Mouse (Mus musculus) heart, embryonic 16.5 days (tissue): ENCODE data around the gene Psmc1. TPM values are rescaled to one million over a fixed set of nuclear protein-coding genes. Genes with fewer than 3 reads are reported as not detected.
A peak's percentile ranks its signal among the peaks of the same experiment; 100 is the strongest.

Experiments used
- ATAC-seq: fragments of 200-750 bp; cut with Nextera tagmentation; replicated peaks from 2 replicates; pipeline ENCODE4 v1.8.0; 2017; ENCODE audit warnings: moderate number of reproducible peaks; ENCODE audit not compliant: insufficient read depth, low FRiP score; ENCODE audit errors: extremely low read depth
- H3K27ac ChIP-seq: fragments of 300-500 bp; sonication (generic); 2 replicates; pipeline ENCODE4 v1.5.1; 2014; ENCODE audit warnings: mild to moderate bottlenecking, low read length, control low read depth, moderate library complexity
- H3K27me3 ChIP-seq: fragments of 300-500 bp; sonication (generic); 2 replicates; pipeline ENCODE4 v1.6.1; 2014; ENCODE audit warnings: low read length, mixed read lengths; ENCODE audit not compliant: control insufficient read depth, insufficient read depth
- H3K36me3 ChIP-seq: fragments of 300-500 bp; sonication (generic); 2 replicates; pipeline ENCODE4 v1.6.1; 2014; ENCODE audit not compliant: control insufficient read depth, insufficient read depth
- H3K4me1 ChIP-seq: fragments of 300-500 bp; sonication (generic); 2 replicates; pipeline ENCODE4 v1.6.1; 2014; ENCODE audit warnings: low read length, mixed read lengths; ENCODE audit not compliant: control insufficient read depth, insufficient read depth
- H3K4me2 ChIP-seq: fragments of 300-500 bp; sonication (generic); 2 replicates; pipeline ENCODE4 v1.6.1; 2014; ENCODE audit warnings: low read depth, mild to moderate bottlenecking, control low read depth, low read length
- H3K4me3 ChIP-seq: fragments of 300-500 bp; sonication (generic); 2 replicates; pipeline ENCODE4 v1.5.1; 2014; ENCODE audit warnings: mild to moderate bottlenecking, control low read depth, low read length
- H3K9ac ChIP-seq: fragments of 300-500 bp; sonication (generic); 2 replicates; pipeline ENCODE4 v1.6.1; 2014; ENCODE audit warnings: low read length, control low read depth
- H3K9me3 ChIP-seq: fragments of 300-500 bp; sonication (generic); replicated peaks from 2 replicates; pipeline ENCODE4 v1.6.1; 2016; ENCODE audit warnings: low read length; ENCODE audit not compliant: control insufficient read depth
- whole genome bisulfite sequencing: fragments of 180-500 bp; shearing (Covaris S2); extraction: QIAGEN DNeasy Blood & Tissue Kit; methylation state at CpG from one replicate; pipeline ENCODE4 v1.1.7; 2014; 5-methylcytosine and 5-hydroxymethylcytosine counted together
- polyA plus RNA-seq: library from polyadenylated mRNA; unstranded; fragments of >200 nt; fragmentation: Nextera tagmentation; extraction: Ambion mirVana; gene quantifications from 2 replicates; pipeline ENCODE4 v1.2.1, GENCODE M21; 2015

Gene Psmc1
- polyA plus RNA-seq, 1 experiment from 2014 or later, result 220 TPM

DNA sequence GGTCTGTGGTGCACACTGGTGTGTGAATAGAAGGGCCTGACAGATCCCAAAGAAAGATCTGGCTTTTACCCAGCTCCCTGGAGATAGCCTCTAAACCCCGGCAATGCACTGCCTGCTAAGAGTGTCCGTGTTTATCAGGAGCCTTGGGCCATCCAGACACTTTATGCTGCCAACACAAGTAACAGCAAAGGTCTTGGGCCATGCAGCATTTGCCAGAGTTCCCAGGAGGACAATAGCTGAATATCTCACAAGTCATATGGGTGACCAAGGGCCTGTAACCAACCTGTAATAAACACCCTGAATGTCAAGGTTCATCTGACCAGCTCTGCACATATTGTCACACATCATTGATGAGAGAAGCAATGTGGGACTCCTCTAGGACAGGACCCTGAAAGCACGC, 21.9 kb upstream of the Psmc1 start:
- Histone ChIP-seq H3K27ac (no peak overlapping the region), H3K27me3 (no peaks in the 10 kb centered on the region), H3K4me3 (no peak overlapping the region), H3K4me2 (no peak overlapping the region), H3K9ac (no peak overlapping the region), H3K9me3 (no peaks in the 10 kb centered on the region), H3K4me1 (peaks cover 4% of the 10 kb centered on the region), H3K36me3 (no peaks in the 10 kb centered on the region)
- 59% methylated on average over 3 of the region's 3 CpGs for WGBS
- no peak for ATAC-seq

DNA sequence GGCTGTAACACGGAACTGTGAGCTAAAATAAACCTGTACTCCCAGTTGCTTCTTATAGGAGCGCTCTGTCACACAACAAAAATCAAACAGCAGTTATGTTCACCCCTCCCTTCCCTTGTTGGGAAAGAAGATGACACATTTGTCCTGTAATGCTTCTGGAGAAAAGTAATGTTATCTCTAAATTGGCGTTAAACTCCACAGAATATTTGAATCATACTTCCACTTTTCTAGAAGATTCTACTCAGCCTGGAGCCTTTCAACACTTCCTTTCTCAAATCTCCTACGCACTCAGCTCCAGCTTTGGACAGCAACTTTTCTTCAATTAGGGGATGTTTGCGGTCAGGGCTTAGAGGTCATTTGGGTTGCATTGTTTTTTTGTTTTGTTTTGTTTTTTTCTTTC, 20.7 kb upstream of the Psmc1 start:
- Histone ChIP-seq H3K36me3 (no peaks in the 10 kb centered on the region), H3K27me3 (no peaks in the 10 kb centered on the region), H3K9ac (no peak overlapping the region), H3K4me2 (no peak overlapping the region), H3K4me1 (peaks cover under 1% of the 10 kb centered on the region), H3K27ac (no peak overlapping the region), H3K9me3 (no peaks in the 10 kb centered on the region), H3K4me3 (no peak overlapping the region)
- WGBS, result 76% methylated on average over 5 of the region's 5 CpGs
- ATAC-seq, result no peak

DNA sequence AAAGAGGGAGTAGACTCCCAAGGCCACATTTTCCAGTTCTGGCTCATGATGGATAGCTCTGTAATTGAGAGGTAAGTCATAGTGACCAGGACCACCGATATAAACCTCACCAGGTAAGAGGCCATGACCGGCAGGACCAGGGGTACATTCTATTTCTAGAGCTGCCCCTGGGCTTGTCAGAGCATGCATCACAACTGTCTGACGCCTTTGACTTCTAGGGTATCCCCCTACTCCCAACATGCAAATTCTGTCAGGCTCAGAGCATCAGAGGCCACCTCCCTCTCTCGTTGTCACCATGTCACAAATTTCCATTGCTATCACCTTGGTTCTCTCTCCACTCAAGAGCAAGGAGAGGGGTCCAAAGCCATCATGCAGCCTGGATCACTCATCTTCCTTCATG, 19.2 kb upstream of the Psmc1 start:
- Histone ChIP-seq H3K4me2 (no peak overlapping the region), H3K27me3 (no peaks in the 10 kb centered on the region), H3K9me3 (no peaks in the 10 kb centered on the region), H3K36me3 (no peaks in the 10 kb centered on the region), H3K9ac (no peak overlapping the region), H3K4me1 (no peaks in the 10 kb centered on the region), H3K27ac (no peak overlapping the region), H3K4me3 (no peak overlapping the region)
- no peak for ATAC-seq
- 79% methylated on average over 4 of the region's 4 CpGs for WGBS

DNA sequence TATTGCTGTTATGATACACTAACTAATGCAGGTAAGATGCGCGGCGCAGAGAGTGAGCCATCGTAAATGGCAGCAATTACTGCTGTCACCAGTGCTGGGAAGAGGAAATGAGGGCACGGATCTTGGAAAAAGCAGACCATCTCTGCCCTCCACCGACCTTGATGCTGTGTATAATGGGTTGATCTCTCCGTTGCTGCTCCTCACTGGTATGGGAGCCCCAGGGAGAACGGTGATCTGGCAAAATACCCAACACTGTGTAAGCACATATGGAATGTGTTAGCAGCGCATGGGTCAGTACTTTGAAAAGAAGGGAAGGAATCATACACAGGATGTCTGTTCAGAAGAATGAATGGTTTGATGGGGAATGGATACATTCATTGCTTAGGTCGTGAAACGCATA, 16.9 kb upstream of the Psmc1 start:
- Histone ChIP-seq H3K9ac (no peak overlapping the region), H3K36me3 (no peaks in the 10 kb centered on the region), H3K27ac (no peak overlapping the region), H3K27me3 (no peaks in the 10 kb centered on the region), H3K4me1 (no peaks in the 10 kb centered on the region), H3K4me3 (no peak overlapping the region), H3K4me2 (no peak overlapping the region), H3K9me3 (no peaks in the 10 kb centered on the region)
- 76% methylated on average over 11 of the region's 11 CpGs for WGBS
- ATAC-seq, result no peak

DNA sequence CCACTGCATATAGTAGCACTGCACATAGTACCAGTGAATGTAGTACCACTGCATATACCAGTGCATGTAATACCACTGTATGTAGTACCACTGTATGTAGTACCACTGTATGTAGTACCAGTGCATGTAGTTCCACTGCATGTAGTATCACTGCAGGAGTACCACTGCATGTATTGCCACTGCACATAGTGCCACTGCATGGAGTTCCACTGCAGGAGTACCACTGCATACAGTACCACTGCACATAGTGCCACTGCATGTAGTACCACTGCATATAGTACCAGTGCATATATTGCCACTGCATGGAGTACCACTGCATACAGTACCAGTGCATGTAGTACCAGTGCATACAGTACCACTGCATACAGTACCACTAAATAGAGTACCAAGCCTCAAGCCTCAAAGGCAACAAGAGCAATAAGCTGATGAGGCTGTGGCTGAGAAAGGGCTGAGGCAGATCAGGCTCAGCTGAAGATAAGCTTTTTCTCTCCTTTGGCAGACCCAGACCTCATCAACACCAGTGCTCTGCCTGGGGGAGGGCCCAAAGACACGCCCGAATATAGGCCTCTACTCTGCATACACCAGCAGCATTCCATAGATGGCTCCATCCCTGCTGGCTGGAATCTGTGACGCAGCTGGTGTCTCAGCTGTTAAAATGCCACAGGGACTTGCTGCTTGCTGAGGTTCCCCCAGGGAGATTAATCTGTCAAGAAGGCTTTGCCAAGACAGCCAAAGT, 9.8 kb upstream of the Psmc1 start:
- H3K9me3 ChIP-seq, result no peaks in the 10 kb centered on the region
- no peaks in the 10 kb centered on the region for H3K27me3 ChIP-seq
- no peak overlapping the region for H3K4me3 ChIP-seq
- 49% methylated on average over 3 of the region's 3 CpGs for whole genome bisulfite sequencing
- H3K4me1 ChIP-seq, result no peaks in the 10 kb centered on the region
- no peak overlapping the region for H3K9ac ChIP-seq
- H3K36me3 ChIP-seq, result no peaks in the 10 kb centered on the region
- no peak for ATAC-seq
- no peak overlapping the region for H3K27ac ChIP-seq
- H3K4me2 ChIP-seq, result no peak overlapping the region

DNA sequence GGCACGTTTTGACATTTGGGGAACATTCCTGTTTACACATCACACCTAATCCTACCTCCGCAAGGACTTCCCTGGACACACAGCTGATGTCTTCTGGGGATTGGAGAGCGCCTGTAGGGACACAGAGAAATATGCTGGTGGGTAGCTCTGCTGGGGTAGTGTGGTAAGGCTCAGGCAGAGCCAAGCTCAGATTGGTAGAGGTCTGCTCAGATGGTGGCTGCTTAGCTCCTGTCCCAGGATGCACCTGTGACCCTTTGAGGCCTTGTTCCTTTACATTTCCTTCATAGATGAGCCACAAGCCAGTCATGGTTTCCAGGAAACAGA, 9.3 kb upstream of the Psmc1 start:
- Histone ChIP-seq H3K9ac (no peak overlapping the region), H3K4me2 (no peak overlapping the region), H3K36me3 (no peaks in the 10 kb centered on the region), H3K27ac (no peak overlapping the region), H3K27me3 (no peaks in the 10 kb centered on the region), H3K4me1 (no peaks in the 10 kb centered on the region), H3K9me3 (no peaks in the 10 kb centered on the region), H3K4me3 (no peak overlapping the region)
- WGBS, result 55% methylated on average over 3 of the region's 3 CpGs
- no peak for ATAC-seq

DNA sequence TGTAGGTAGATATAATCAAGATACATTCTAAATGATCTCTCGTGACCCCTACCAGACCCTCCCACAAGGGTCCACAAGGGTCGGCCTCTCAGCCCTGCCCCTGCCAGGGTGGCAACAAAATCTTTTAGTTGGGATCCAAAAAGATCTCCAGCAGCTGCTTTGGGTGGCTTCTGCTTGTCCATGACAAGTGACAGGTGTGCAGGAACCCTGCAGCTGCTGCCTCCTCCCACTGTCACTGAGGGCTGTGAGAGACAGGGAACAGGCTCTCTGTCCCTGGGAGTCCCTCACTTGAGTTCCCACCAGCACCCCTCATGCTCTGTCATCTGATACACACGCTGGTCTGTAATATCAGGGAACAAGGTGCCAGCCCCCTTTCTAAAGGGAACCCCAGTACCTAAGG, 8.3 kb upstream of the Psmc1 start:
- Histone ChIP-seq H3K27me3 (no peaks in the 10 kb centered on the region), H3K4me3 (no peak overlapping the region), H3K27ac (no peak overlapping the region), H3K4me2 (no peak overlapping the region), H3K9ac (no peak overlapping the region), H3K9me3 (no peaks in the 10 kb centered on the region), H3K36me3 (no peaks in the 10 kb centered on the region), H3K4me1 (peaks cover 2% of the 10 kb centered on the region; the same call in 1 of the 2 replicates)
- no peak for ATAC-seq
- WGBS, result 74% methylated on average over 3 of the region's 3 CpGs

DNA sequence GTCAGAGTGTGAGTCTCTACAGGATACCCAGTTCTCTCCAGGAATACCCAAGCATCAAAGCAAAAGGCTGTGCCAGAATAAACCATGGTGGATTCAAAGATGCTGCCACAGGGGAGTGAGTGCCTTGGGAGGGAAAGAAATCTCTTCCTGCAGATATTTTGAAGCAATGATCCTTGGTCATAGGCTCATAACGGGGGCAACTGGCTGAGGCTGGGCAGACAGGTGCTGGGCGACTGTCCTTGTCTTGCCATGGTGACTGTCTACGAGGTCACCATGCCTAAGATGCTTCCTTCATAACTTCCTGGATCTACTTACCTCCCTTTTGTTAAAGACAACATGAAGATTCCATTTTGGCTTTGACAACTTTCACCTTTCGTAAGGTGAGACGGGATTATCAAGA, 5.4 kb upstream of the Psmc1 start:
- no peaks in the 10 kb centered on the region for H3K9me3 ChIP-seq
- H3K27me3 ChIP-seq, result no peaks in the 10 kb centered on the region
- H3K4me1 ChIP-seq, result peaks cover 3% of the 10 kb centered on the region; the same call in 1 of the 2 replicates
- no peak overlapping the region for H3K9ac ChIP-seq
- H3K4me3 ChIP-seq, result no peak overlapping the region
- WGBS, result 79% methylated on average over 5 of the region's 5 CpGs
- no peaks in the 10 kb centered on the region for H3K36me3 ChIP-seq
- no peak overlapping the region for H3K4me2 ChIP-seq
- ATAC-seq, result no peak
- no peak overlapping the region for H3K27ac ChIP-seq

DNA sequence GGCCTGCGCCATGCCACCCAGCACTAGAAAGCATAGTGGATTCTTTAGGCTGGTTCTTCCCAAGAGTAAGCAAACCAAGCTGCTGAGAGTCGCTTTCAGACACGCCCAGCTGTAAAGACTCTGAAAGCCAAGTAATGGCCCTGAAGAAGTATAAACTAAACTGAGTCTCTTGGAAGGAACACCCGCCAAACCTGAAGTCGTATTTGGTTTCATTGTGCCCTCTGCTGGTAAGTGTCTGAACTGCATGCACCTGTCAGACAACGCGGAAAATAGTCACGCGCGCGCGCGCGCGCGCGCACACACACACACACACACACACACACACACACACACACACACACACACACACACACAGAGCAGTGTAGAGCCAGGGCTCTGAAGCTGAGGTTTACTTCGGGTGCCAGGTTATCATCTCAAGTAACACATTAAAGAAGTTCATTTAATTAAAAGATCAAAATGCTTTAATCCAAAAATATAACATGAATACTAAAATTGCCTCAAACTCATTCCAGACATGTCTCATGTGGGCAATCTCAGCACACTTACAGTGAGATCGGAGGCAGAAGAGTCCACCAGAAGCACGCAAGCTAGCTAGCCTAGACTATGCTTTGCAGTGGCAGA, 3.6 kb upstream of the Psmc1 start:
- Histone ChIP-seq H3K36me3 (no peaks in the 10 kb centered on the region), H3K4me3 (no peak overlapping the region), H3K4me1 (peaks cover 11% of the 10 kb centered on the region), H3K27me3 (no peaks in the 10 kb centered on the region), H3K27ac (no peak overlapping the region), H3K4me2 (peak overlapping the region; percentile 38; the same call in 1 of the 2 replicates), H3K9ac (no peak overlapping the region), H3K9me3 (no peaks in the 10 kb centered on the region)
- WGBS, result 13% methylated on average over 20 of the region's 20 CpGs
- ATAC-seq, result no peak
